Mouse (Mus musculus) gonadal fat pad, adult 2 months (tissue): ENCODE results near the gene Ormdl1. TPM values are rescaled to one million over a fixed set of nuclear protein-coding genes. Genes with fewer than 3 reads are reported as not detected.
"Not testable (repeated sequence)": the region's sequence is repeated elsewhere in the genome, so short reads cannot be mapped to it uniquely, and the experiment has no call there.

ENCODE experiments used
- DNase-seq: peaks from one replicate; pipeline ENCODE4 v3.0.0-alpha.2; 2012; ENCODE audit warnings: low read depth
- polyA plus RNA-seq: library from polyadenylated mRNA; depleted of rRNA; stranded (reverse); fragments of >200 nt; gene quantifications from 2 replicates; pipeline ENCODE4 v1.2.3, GENCODE M21; 2012; rRNA removed

The Ormdl1 gene
- 11.6 and 13.4 TPM in 2 replicates for polyA plus RNA-seq

GRCm38 (mm10) chr1:53296581-53297383 is at the start of gene Ormdl1, which contains the start of the genes Pms1 and Gm28778:
Gene Ormdl1 (plus strand): TSS chr1:53297095.
Gene Pms1 (minus strand): TSS chr1:53297018.
Gene Gm28778 (plus strand): TSS chr1:53297111.
- peak; percentile 50 for DNase-seq

GRCm38 (mm10) chr1:53264958-53265612 is 31.8 kb upstream of the Ormdl1 start:
- DNase-seq: not testable (repeated sequence)

DNA sequence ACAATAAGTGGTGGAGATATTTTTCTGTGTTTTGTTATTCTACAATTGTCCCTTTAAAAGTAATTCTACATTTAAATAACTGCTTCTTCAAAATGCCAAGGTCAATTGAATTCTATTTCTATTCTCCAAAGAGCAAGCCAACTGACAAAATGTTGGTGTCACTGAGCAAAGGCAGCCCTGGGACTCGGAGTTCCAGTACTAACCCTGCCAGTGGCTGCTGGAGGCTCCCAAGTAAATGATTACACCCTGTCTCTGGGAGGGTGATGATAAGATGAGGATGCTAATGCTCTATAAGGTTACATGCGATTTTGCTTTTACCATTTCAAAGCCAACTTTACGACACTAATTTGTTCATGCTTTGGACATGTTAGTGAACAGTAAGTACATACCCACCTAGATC is 27.0 kb upstream of the Ormdl1 start:
- no peak for DNase-seq

DNA sequence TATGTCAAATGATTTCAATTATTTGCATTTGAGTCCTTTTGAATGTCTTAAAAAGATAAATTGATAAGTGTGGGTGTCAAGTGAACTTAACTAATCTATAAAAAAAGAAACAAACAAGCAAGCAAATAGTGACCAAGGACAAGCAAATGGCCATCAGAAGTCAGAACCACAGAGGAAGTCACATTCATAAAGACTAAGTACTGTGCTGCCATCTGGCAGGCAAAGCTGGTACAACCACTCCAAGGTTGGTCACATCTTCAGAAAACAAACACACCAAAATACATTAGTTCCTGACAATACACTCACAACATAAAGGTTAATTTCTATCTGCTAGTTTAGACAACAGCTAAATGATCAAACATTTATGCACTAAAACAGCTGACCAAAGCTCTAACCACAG is 24.2 kb upstream of the Ormdl1 start:
- no peak for DNase-seq

GRCm38 (mm10) chr1:53291197-53291596 is 5.7 kb upstream of the Ormdl1 start:
- DNase-seq: no peak

DNA sequence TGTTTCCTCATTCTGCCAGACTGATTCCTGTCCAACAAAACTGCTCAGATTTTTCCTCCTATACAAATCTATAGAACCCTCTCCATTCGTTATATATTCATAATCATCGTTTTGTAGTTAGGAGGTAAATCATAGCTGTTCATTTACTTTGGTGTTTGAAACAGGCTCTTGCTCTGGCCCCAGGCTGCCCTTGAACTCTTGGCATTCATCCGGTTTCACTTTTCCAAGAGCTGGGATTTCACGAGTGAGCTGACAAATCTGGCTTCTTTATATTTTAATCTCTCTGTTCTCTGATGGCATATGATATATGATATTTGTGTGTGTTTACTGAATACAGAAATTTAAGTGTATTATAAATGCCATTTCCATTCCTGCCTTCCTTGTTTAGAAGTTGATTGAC is 3.6 kb downstream of the Ormdl1 start:
- no peak for DNase-seq

DNA sequence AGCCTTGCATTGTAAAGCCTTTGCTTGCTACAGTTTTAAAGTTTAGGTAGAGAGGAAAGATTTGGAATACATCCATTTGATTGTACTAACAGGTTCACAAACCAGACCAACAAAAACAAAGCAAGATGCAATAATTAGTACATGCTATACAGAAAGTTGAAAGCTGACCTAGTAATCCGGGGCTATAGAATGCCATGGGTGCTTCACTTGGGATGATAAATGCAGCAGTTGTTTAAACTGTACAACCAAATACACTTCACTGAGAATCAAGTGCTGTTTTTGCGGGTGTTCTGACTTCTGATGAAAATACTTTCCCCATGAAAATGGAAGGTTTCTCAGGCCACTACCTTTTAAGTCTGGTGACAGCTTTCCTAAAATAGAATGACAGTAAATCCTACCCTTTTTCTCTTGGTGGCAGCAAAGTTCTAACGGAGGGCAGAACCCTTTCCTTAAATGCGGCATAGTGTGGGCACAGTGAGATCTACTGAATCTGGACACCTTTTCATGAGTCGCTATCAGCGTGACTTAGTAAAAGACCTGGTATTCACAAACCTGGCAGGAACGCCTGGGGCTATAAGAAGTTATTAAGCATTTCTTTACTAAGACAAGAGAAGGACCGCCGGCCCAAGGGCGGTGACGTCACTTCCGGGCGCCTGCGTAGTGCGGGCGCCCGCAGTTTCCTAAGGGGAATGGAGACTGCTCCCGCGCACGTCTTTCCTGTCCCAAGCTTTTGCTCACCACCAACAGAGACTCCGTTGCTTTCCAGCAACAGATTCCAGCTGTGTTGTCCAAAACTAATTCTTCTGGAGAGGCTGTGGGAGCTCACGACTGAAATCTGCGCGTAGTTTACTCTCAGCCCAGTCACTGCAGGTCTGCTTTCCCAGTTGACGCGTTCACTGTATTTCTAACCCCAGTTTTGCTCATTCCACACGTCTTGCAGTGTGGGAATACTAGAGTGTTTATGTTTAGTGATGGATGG is 16.4 kb downstream of the Ormdl1 start, which contains the start of gene Osgepl1:
TSS of gene Osgepl1 (plus strand) at position 636 of the 979 bp plus-strand sequence.
- peak; percentile 36 for DNase-seq

DNA sequence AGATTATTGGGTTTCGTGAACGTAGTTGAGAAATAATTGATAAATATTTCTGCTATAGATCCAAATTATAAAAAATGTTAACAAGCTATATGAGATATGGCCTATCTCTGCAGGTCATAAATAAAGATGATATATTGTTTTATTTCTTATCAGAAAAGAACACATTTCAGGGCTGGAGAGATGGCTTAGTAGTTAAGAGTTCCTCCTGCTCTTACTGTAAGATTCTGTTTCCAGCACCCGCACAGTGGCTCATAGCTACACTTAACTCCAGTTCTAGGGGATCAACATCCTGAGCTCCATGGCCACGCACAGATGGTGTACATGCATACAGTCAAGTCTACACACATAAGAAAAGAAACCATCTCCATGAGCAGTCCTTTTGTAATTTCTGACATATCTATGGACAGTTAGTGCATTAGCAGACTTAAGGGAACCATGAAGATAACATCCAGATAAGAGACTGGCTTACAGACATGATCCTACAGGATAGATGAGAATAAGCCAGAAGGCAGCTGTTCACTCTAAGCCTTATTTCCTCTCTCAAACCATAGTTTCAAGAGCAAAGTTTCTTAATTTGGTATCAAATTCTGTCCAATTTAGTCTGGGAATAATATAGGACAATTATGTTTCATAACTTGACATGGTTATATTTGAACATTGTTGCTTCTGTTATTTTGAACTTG is 24.9 kb downstream of the Ormdl1 start:
- DNase-seq: no peak

DNA sequence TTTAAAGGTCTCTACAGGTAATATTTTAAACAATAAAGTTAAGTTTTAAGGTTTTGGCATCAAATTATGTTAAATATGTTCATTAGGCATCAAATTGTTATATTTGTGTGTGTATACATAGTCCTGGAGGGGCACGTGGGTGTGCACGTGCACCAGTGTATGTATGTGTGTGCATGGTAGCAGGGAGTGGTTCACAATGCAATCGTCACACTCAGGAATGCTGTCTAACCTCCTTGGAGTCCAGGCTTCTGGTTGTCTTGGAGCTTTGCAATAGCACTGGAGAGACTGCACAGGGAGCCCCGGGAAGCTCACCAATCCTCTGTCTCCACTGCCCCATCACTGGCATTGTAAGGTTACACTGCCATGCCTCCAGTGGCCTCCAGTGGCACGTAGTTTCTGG is 26.4 kb downstream of the Ormdl1 start:
- DNase-seq: no peak

DNA sequence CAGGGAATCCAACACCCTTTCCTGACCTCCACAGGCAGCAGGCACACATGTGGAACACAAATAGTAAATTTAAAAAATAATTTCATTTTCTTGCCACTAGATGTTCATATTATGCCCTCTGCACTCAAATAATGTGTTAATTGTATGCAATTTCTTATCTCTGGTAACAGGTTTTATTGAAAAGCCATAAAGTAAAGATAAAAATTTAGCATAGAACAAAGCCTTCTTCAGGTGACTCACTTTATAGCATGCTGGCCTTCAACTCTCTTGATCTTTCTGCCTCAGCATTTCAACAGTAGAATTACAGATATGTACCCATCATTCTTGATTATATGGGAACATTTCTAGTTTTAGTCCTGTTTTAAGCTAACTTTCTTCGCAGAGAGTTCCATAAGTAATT is 27.4 kb downstream of the Ormdl1 start:
- no peak for DNase-seq

- DNase-seq: no peak
These were observed 28.1 kb downstream of the Ormdl1 start for GRCm38 (mm10) chr1:53324827-53325494.

DNA sequence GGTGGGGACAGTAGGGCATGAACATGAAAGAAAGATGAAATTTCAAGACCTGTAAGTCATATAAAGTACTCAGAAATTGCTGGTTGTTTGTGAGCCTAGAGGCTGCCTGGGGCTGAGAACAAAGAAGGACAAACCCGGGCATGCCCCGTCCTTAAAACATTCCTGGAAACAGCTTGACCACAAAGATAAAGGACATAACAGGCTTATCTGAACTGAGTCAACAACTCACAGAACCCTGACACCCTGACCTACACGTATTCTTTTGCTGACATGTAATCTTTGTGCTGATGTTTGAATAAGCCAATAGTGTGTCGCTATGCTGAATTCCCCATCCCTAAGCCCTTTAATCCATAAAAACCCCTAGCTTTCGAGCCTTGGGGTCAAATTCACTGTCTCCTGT is 36.6 kb downstream of the Ormdl1 start:
- DNase-seq: not testable (repeated sequence)

GRCm38 (mm10) chr1:53335465-53335864 is 38.6 kb downstream of the Ormdl1 start:
- DNase-seq: no peak

DNA sequence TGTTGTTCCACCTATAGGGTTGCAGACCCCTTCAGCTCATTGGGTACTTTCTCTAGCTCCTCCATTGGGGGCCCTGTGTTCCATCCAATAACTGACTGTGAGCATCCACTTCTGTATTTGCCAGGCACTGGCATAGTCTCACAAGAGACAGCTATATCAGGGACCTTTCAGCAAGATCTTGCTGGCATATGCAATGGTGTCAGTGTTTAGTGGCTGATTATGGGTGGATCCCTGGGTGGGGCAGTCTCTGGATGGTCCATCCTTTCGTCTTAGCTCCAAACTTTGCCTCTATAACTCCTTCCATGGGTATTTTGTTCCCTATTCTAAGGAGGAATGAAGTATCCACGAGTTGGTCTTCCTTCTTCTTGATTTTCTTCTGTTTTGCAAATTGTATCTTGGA is 40.5 kb downstream of the Ormdl1 start:
- DNase-seq: not testable (repeated sequence)

DNA sequence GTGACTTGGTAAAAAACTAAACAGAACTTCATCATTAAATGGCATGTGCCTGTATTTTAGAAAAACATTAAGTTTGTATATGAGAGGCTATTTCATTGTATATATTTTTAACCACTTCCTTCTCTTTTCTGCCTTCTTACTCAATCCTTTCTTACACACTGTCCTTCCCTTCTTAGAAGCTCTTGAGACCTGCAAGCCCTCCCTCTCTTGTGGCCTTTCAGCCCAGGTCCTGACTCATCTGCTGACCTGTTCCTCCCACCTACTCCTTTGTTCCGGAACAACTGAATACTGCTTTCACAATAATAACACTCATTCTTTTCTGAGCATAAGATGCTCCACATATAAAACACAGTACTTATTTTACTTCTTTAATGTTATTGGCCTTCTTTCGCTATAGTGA is 44.2 kb downstream of the Ormdl1 start:
- DNase-seq: no peak

- DNase-seq: peak; percentile 45
These were observed 55.7 kb downstream of the Ormdl1 start, which contains the start of the genes Asdurf, Gm28551 and Asnsd1 for GRCm38 (mm10) chr1:53352327-53353261. Gene Asdurf (minus strand): TSS chr1:53352619. Gene Gm28551 (minus strand): TSS chr1:53352667. Gene Asnsd1 (minus strand): TSS chr1:53352752.

DNA sequence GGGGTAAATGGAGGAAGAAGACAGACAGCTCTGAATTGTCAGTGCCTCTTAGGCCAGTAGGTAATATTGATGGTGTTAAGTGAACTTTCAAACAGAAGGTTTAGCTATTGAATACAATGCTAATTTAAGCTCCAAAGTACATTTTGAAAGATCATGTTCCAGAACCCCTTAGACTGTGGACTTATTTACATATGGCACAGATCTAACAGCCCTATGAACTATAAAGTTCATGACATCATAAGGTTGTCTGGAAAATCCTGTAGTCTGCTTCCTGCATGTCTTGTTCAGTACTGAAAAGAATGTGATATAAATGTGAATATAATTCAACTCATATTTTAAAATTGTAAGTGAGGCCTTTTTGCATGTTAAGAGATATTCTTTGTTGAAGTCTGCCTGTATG is 62.1 kb downstream of the Ormdl1 start:
- no peak for DNase-seq
